Mouse (Mus musculus) WW6 (cell line): Measurements from ENCODE around the gene Mpp3.

Source experiments
- DNase-seq: peaks from one replicate; pipeline ENCODE4 v3.0.0-alpha.2; 2013; ENCODE audit warnings: low read depth, low spot score

The Mpp3 gene

GRCm38 (mm10) chr11:102039487-102040137 lies 11.4 kb upstream of the Mpp3 start:
- DNase-seq = no peak

GRCm38 (mm10) chr11:102037789-102038188 lies 9.5 kb upstream of the Mpp3 start:
- DNase-seq = no peak

GRCm38 (mm10) chr11:102036336-102036735 lies 8.1 kb upstream of the Mpp3 start:
- DNase-seq = no peak

- DNase-seq = no peak
Observed at GRCm38 (mm10) chr11:102035456-102035960, 7.2 kb upstream of the Mpp3 start.

GRCm38 (mm10) chr11:102034887-102035286 lies 6.6 kb upstream of the Mpp3 start:
- no peak for DNase-seq

- no peak for DNase-seq
Observed at GRCm38 (mm10) chr11:102033055-102033591, 4.9 kb upstream of the Mpp3 start.

- no peak for DNase-seq
Observed at GRCm38 (mm10) chr11:102031149-102031548, 2.9 kb upstream of the Mpp3 start.

- DNase-seq = no peak
Observed at GRCm38 (mm10) chr11:102029966-102030365, 1.7 kb upstream of the Mpp3 start.

GRCm38 (mm10) chr11:102029304-102029703 lies 1.0 kb upstream of the Mpp3 start:
- DNase-seq = no peak

GRCm38 (mm10) chr11:102027361-102028017 lies 772 bp downstream of the Mpp3 start:
- no peak for DNase-seq

- no peak for DNase-seq
Observed at GRCm38 (mm10) chr11:102026694-102027360, 1.4 kb downstream of the Mpp3 start.

- DNase-seq = no peak
Observed at GRCm38 (mm10) chr11:102025991-102026660, 2.1 kb downstream of the Mpp3 start.

GRCm38 (mm10) chr11:102025354-102025753 lies 2.9 kb downstream of the Mpp3 start:
- DNase-seq = no peak

GRCm38 (mm10) chr11:102024875-102025274 lies 3.4 kb downstream of the Mpp3 start:
- DNase-seq = no peak

GRCm38 (mm10) chr11:102024084-102024758 lies 4.0 kb downstream of the Mpp3 start:
- DNase-seq = no peak

- DNase-seq = no peak
Observed at GRCm38 (mm10) chr11:102023406-102023805, 4.9 kb downstream of the Mpp3 start.

- no peak for DNase-seq
Observed at GRCm38 (mm10) chr11:102021196-102021595, 7.1 kb downstream of the Mpp3 start.

GRCm38 (mm10) chr11:102019736-102020135 lies 8.5 kb downstream of the Mpp3 start:
- no peak for DNase-seq

GRCm38 (mm10) chr11:102016136-102016535 lies 12.1 kb downstream of the Mpp3 start:
- DNase-seq = no peak

- DNase-seq = no peak
Observed at GRCm38 (mm10) chr11:102015472-102015871, 12.8 kb downstream of the Mpp3 start.

GRCm38 (mm10) chr11:102013201-102013600 lies 15.1 kb downstream of the Mpp3 start:
- no peak for DNase-seq
